Mouse (Mus musculus) large intestine, adult 2 months (tissue): ENCODE results near the gene Atp9a. TPM values are rescaled to one million over a fixed set of nuclear protein-coding genes. Genes with fewer than 3 reads are reported as not detected.
"Not testable (repeated sequence)": the region's sequence is repeated elsewhere in the genome, so short reads cannot be mapped to it uniquely, and the experiment has no call there.

Source experiments
- DNase-seq: peaks from one replicate; pipeline ENCODE4 v3.0.0-alpha.2; 2012; ENCODE audit warnings: low read depth, low spot score
- WGBS: fragments of 180-500 bp; shearing (Covaris S2); methylation state at CpG from one replicate; pipeline ENCODE4 v1.1.7; 2018; 5-methylcytosine and 5-hydroxymethylcytosine counted together
- polyA plus RNA-seq: library from polyadenylated mRNA; depleted of rRNA; stranded (reverse); fragments of >200 nt; gene quantifications from 2 replicates; pipeline ENCODE4 v1.2.3, GENCODE M21; 2012; rRNA removed

Atp9a gene
- 148 and 170 TPM in 2 replicates for polyA plus RNA-seq

DNA sequence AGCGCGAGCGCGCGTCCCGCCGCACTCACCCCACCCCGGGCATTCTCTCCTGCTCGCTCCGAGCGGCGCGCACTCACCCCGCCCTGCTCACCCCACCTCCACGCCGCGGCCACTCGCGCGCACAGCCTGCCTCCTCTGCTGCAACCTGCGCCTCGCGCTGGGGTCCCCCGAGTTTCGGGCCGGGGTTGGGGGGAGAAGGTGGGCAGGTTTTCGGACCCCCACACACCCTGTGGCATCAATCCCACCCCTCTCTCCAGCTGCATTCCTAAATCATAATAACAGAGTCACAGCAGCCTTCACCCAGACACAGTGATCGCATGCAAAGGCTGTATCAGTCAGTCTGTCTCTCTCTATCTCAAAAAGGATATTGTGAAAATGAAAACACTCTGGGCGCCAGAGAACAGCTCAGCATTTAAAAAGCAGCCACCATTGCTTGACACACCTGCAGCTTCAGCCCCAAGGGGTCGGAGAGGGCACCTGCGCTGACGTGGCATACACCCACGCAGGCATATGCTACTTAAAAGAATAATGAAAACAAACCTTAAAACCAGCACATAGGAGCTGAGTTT, at the start of gene Atp9a:
Atp9a (minus strand) TSS at position 351 of the 569 bp plus-strand sequence.
- whole genome bisulfite sequencing: 5% methylated on average over 33 of the region's 33 CpGs
- DNase-seq: no peak

DNA sequence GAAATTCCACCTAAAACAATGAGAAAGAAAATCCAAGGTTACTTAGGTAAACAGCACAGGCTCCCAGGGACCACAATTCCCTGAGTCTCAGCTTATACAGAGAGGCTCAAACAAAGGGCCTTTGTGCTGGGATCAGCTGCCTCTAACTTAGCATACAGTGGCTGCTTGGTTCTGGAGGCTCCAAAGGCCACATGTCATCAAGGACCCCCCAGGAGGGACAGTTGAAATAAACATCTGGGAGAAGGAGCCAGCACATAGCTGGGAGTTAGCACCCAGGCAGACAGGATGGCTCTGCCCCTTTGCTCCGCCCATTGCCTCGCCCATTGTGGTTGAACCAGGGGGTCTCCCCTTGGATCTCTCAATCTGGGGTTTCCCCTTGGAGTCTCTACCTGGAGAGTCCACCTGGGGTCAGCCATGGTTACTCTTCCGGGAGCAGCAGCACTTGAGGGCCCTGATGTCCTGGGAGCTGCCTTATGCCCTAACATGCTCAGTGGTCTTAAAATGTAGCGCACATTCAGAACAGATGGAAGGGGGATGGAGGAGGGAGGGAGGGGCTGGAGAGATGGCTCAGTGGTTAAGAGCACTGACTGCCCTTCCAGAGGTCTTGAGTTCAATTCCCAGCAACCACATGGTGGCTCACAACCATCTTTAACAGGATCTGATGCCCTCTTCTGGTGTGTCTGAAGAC, 49.0 kb upstream of the Atp9a start:
- WGBS: 67% methylated on average over 4 of the region's 4 CpGs
- DNase-seq: no peak

- 91% methylated on average over 9 of the region's 9 CpGs for WGBS
- no peak for DNase-seq
Measured at GRCm38 (mm10) chr2:168786174-168786573, 44.0 kb upstream of the Atp9a start.

DNA sequence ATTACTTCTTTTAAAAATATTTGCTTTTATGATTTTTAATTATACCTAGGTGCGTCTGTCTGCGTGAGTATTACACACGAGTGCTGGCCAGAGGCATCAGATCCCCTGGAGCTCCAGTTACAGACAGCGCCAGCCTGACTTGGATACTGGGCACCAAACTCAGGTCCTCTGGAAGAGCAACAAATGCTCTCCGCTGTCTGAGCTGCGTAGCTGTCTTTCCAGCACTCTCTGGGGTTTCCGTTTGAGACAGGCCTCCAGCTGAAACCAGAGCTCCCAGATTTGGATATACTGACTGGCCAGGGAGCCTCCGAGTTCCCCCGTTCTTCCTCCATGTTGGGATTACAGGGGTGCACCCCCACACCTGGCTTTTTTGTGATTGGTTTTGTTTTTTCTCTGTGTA, 38.4 kb upstream of the Atp9a start:
- WGBS: 71% methylated on average over 9 of the region's 9 CpGs
- DNase-seq: no peak

DNA sequence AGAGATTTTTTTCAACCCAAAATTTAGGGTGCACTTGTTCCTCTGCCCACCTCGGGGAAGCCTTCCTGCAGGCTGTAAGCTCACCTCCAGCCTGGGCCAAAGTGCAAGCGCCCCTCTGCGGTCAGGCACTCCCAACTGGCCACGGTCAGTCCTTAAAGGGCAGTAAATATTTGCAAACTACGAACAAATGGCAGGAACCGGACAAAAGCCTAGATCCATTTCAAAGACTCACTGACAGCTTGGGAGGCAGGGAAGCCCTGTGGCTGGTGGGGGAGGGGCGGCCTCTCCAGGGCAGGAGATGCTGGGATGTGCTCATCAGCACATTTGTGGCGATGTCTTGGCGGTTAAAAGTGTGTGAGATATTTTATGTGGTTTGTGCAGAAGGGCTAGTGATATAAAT, 37.8 kb upstream of the Atp9a start:
- 61% methylated on average over 9 of the region's 9 CpGs for WGBS
- no peak for DNase-seq

DNA sequence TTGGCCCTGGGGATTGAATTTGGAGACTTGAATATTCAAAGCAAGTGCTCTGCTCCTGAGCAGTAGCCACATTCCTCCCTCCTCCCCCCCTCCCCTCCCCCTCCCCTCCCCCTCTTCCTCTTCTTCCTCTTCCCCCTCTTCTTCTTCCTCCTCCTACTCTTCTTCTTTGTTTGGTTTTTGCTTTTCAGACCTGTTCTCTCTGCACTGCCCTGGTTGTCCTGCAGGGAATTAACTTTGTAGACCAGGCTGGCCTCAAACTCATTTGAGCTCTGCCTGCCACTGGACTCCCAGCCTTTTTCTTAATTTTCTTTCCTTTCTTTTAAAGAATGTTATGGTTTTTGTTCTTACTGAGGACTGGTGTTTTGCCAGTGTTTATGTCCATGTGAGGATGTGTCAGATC, 35.3 kb upstream of the Atp9a start:
- no peak for DNase-seq

GRCm38 (mm10) chr2:168776238-168776637, 34.0 kb upstream of the Atp9a start:
- 81% methylated on average over 3 of the region's 3 CpGs for WGBS
- no peak for DNase-seq

DNA sequence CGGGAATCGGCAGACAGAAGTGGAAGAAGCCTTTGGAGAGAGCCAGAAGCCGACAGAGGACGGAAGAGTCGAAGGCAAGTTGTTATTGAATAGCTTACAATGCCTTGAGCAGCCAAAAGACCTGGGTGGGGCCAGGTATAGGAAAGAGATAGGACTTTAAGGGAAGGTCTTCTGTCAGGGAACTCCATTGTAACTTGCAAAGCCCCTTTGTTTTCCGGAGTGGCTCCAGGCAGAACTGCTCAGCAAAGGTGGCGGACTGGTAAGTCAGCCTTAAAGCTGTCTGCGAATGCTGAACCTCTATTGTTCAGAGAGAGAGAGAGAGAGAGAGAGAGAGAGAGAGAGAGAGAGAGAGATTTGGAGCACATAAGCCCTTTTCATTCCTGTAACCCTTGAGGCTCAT, 27.1 kb upstream of the Atp9a start:
- WGBS: 66% methylated on average over 8 of the region's 8 CpGs
- no peak for DNase-seq

DNA sequence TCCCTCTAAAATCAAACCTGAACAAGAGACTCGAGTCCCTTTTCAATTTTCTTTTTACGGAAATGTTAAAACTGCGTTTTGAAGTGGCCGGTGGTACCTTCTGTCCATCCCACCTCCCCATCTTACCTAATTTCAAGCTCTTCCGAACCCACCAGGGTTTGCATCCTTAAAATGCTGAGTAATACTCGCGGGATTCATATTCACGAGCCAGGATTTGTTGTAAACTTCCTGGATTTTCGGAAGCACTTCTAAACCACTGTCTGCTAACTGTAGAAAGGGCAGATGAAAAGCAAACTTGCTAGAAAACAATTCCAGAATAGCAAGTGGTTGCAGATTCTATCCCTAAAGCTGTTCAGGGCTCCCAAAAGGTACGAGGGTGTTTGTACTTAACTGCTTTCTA, 25.4 kb upstream of the Atp9a start, which contains the start of gene Sall4:
Sall4 (minus strand) TSS at position 362 of the 400 bp plus-strand sequence.
- DNase-seq: no peak
- 15% methylated on average over 10 of the region's 10 CpGs for WGBS

GRCm38 (mm10) chr2:168766538-168767361, 24.5 kb upstream of the Atp9a start:
- 1% methylated on average over 52 of the region's 52 CpGs for WGBS
- DNase-seq: no peak

- WGBS: 2% methylated on average over 65 of the region's 65 CpGs
- DNase-seq: no peak
Measured at GRCm38 (mm10) chr2:168765696-168766537, 23.7 kb upstream of the Atp9a start.

DNA sequence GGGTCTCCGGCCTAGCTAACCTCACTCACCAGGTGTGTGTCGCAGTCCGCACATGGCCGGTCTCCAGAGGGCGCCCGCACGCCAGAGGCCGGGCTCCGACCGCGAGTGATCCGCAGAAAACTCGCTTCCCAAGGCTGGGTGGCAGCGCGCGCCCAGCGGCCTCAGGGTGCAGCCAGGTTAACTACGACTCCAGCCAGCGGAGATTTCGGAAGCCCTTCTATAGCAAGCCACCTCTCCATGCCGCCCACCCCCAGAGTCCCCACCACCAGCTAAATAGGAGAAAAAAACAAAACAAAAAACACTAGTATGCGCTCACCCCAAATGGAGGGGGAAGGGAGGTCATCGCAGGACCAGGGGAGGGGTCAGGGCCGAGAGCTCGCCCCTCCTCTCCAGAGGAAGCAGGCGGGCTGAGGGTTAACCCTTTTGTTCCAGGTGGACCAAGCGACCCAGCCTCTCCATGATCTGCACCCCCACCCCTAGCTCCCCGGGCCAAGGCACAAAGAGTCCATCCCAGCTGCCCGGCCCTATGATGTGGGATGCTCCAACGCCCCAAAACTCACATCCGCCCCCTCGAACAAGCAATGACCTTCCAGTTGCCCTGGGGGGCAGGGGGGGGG, 23.0 kb upstream of the Atp9a start:
- WGBS: 4% methylated on average over 32 of the region's 32 CpGs
- DNase-seq: no peak

DNA sequence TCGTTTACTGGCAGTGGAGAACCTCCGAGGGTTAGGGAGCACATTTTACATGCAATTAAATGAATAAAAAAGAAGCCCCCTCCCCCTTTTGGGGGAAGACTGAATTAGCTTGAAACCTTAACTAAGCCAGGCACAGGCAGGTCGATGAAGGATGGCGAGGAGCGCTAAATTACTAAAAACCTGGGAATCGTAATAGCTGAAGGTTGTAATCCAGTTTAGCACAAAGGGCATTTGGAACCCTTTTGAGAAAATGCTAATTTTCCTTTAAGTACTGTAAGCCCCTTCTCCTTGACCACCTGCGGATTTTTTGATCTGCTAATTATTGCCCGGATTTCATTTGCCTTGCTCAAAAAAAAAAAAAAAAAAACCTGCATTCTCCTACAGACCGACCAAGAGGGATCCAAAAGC, 22.3 kb upstream of the Atp9a start:
- WGBS: 47% methylated on average over 9 of the region's 9 CpGs
- no peak for DNase-seq

GRCm38 (mm10) chr2:168763785-168764184, 21.6 kb upstream of the Atp9a start:
- WGBS: 58% methylated on average over 7 of the region's 7 CpGs
- no peak for DNase-seq

DNA sequence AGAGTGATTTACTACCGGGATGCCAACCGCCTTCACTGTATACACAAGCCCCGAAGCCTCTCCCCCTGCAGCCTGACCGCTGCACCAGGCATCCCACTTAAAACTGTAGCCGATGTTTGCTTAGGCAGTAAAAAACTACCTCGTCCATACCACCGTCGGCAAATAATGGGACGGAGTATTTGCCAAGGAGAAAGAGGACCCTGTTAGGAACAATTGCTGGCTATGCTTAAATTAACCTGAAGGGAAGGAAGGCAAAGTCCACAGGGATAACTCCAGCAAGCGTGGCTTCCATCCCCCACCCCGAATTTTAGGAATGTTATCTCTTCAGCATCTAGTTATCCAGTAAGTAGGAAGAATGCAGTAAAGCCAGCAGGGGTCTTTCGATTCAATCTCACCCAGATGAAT, 20.2 kb upstream of the Atp9a start:
- no peak for DNase-seq
- WGBS: 7% methylated on average over 12 of the region's 12 CpGs

- WGBS: 16% methylated on average over 4 of the region's 4 CpGs
- no peak for DNase-seq
Measured at GRCm38 (mm10) chr2:168761954-168762353, 19.7 kb upstream of the Atp9a start.

DNA sequence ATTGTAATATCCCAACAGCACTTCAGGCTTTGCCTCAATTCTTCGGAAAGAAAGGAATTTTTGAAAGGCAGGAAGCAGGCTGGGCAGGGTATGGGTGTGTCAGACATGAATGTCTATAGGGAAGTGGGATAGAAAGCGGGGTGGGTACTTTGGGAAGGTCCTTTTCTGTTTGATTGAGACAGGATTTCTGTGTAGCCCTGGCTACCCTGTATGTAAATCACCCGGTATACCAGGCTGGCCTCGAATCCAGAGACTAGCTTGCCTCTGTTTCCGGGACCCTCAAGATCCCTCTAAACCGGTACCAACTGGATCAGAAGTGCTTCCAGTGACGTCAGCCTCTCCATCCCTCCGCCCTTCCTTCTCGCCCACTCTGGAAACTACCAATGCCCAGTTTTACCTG, 18.9 kb upstream of the Atp9a start:
- 55% methylated on average over 9 of the region's 9 CpGs for WGBS
- no peak for DNase-seq

GRCm38 (mm10) chr2:168744406-168744805, 2.2 kb upstream of the Atp9a start:
- WGBS: 90% methylated on average over 10 of the region's 10 CpGs
- DNase-seq: not testable (repeated sequence)

DNA sequence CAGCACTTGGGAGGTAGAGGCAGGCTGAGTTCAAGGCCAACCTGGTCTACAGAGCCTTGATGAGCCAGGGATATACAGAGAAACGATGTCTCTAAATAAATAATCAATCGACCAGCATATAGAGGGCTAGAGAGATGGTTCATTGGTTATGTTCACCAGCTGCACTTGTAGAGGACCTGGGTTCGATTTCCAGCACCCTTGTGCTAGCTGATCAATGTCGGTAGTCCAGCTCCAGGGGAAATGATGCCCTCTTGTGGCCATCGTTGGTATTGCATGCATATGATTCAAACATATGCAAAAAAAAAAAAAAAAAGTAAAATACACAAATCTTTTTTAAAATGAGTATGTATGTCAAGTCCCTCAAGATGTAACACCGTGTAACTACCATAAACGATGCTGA, 440 bp upstream of the Atp9a start:
- no peak for DNase-seq

More for the DNA sequence above, 440 bp upstream of the Atp9a start:
- 15% methylated on average over 7 of the region's 7 CpGs for WGBS
